Mouse (Mus musculus) common myeloid progenitor, adult 5-6 weeks (primary cell): Measurements from ENCODE around the gene Gatb. TPM values are rescaled to one million over a fixed set of nuclear protein-coding genes. Genes with fewer than 3 reads are reported as not detected.

Source experiments
- ATAC-seq: replicated peaks from 2 replicates; pipeline ENCODE4 v1.8.0; 2016; ENCODE audit warnings: low read depth, mild to moderate bottlenecking, moderate TSS enrichment, inconsistent platforms; ENCODE audit not compliant: poor library complexity, severe bottlenecking
- total RNA-seq: library from RNA; stranded (forward); fragments of 200-1000, 187-1606 nt; gene quantifications from 2 replicates; pipeline ENCODE4 v1.2.3, GENCODE M21; 2017

The Gatb gene
- total RNA-seq, 1 experiment from 2014 or later, result 15.3 TPM

DNA sequence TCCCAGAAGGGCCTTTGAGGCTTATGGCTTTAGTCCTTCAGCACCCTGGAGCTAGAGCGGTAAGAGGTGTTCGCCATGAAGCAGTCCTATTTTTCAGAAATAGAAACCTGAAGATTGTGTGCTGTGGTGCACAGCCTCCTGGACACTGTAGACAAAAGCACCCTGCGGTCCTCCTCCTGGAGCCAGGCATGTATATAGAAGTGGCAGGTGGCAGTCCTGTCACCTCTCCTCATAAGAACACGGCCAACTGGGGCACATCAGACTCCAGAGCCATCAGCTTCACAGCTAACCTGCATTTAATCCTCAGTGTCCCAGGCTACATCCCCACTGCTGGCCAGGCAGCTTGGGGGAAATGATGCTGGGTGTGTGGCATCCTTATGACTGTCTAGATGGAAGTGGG lies 75.3 kb downstream of the Gatb start:
- no peak for ATAC-seq

GRCm38 (mm10) chr3:85652727-85653665 lies 79.1 kb downstream of the Gatb start:
- no peak for ATAC-seq

DNA sequence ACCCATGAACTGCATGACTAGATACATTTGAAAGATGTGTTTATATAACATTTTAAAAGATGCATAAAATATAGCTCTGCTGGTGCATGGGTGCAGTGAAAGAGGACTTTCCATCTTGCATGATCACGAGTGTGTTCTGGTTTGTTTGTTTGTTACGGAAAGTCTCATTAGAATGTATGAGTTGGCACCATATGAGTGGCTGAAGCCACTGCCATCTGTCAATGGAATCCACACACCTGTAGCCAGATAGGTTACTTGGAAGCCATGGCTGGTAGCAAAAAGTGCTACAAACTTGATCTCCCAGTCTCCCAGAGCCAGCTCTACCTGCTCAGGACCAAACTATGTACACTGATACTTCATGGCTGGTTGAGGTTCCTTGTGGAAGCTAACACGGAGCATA lies 81.6 kb downstream of the Gatb start:
- no peak for ATAC-seq

DNA sequence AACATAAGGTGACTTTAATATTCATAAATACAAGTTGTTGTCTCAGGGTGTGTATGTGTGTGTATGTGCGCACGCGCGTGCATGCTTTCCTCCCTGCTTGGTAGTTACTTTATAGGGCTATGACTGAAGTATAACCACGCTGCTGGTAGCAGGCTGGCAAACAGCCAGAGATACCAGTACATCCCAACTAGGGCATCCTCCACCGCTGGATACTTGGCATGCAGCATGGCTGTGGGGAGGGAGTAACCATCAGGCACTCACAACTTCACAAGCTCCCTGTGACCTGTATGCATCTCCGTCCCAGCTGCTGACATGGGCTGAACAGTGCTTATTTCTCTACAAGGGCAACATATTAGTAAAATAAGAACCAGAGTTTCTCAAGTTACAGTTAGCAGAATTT lies 85.8 kb downstream of the Gatb start:
- no peak for ATAC-seq

GRCm38 (mm10) chr3:85661926-85662813 lies 88.3 kb downstream of the Gatb start:
- no peak for ATAC-seq

DNA sequence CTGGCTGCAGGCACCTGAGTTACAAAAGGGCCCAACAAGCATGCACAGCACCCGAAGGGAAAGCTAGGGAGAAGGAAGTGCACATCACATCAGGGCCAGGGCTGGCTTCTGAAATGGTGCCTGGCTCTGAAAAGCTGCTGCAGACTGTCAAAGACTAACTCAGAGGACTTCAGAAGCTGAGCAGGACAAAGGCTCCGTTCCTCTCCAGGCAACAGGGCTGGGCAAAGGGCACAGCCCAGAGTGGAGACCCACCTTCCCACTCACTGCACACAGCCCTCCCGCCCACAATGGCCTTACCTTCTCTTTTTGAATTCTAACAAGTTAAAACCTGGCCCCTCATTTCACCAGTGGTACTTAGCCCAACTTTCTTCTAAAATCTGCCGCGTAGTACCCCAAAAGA lies 89.9 kb downstream of the Gatb start:
- no peak for ATAC-seq

GRCm38 (mm10) chr3:85664591-85665171 lies 90.8 kb downstream of the Gatb start:
- ATAC-seq, result no peak

- ATAC-seq, result no peak
These were observed 92.2 kb downstream of the Gatb start for GRCm38 (mm10) chr3:85666166-85666565.

- no peak for ATAC-seq
These were observed 92.8 kb downstream of the Gatb start for GRCm38 (mm10) chr3:85666736-85667135.

DNA sequence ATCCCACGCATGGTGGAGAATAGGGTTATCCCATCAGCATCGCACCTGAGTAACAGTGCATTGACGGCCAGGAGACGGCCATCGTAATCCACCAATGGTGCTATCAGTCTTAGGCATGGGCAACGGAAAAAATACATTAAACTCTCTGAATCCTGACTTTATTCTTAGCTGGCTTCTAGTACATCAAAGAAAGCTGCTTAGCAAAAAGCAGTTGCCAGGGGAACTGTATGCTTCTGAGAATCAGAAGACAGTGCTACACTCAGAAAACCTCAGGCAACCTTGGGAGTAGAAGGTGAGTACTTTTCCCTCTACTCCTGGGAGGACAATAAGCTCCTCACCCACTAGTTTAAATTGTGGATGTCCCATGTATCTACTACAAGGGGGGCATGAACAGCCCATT lies 93.8 kb downstream of the Gatb start:
- no peak for ATAC-seq

- no peak for ATAC-seq
These were observed 95.9 kb downstream of the Gatb start for GRCm38 (mm10) chr3:85669844-85670243.

GRCm38 (mm10) chr3:85677133-85677532 lies 103.2 kb downstream of the Gatb start:
- no peak for ATAC-seq

DNA sequence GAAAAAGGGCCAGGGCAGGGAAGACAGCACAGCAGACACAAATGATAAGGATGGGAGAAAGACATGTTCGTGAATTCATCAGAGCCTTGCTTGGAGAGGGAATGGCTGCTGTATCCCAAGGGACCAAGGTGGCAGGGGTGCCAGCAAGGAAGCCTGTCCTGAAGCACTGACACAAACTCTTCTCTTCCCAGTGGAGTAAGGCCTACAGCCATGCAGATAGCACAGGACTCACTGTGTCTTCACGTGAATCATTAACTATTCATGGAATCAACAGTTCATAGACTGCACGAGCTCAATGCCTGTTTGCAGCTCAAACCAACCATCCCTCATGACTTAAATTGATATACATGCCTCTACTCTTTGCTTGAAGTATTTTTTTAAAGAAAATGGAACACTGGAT lies 104.0 kb downstream of the Gatb start:
- no peak for ATAC-seq

GRCm38 (mm10) chr3:85679312-85679933 lies 105.5 kb downstream of the Gatb start:
- no peak for ATAC-seq

DNA sequence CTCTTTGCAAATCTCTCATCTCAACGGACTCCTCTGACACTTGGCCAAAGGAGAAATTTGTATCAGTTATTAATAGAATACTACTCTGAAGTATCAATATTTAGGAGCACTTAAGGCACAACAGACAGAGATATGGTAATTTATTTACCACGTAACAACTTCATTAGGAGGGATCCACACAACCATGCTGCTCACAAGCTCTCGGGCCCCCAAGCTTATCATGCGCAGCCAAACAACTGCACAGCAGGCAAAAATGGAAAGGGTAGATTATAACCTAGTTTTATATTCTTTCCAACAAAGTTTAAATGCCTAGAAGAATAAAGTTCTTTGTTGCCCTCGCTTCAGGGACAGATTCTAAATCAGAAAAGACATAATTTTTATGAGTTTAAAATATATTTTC lies 106.0 kb downstream of the Gatb start:
- ATAC-seq, result no peak

DNA sequence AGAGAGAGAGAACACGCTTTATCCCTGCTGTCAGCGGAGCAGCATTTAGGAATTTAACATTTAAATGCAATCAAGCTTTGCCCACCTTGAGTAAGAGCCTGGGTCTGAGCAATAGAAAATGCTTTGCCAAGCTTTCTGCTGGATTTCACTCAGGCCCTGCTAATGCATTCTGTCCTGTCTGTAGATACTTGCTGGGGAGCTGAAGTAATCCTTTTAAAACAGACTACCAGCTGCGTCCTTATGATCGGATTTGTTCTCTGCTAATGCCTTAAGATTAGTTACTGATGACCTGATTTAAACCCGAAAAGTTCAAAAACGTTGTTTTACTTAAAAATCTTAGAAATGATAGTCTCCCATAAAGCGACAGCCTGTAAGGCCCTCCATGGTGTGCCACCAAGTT lies 107.2 kb downstream of the Gatb start:
- no peak for ATAC-seq

- ATAC-seq, result no peak
These were observed 109.7 kb downstream of the Gatb start for GRCm38 (mm10) chr3:85683618-85684017.

- no peak for ATAC-seq
These were observed 111.4 kb downstream of the Gatb start for GRCm38 (mm10) chr3:85685271-85685670.

GRCm38 (mm10) chr3:85688341-85688740 lies 114.4 kb downstream of the Gatb start:
- no peak for ATAC-seq

DNA sequence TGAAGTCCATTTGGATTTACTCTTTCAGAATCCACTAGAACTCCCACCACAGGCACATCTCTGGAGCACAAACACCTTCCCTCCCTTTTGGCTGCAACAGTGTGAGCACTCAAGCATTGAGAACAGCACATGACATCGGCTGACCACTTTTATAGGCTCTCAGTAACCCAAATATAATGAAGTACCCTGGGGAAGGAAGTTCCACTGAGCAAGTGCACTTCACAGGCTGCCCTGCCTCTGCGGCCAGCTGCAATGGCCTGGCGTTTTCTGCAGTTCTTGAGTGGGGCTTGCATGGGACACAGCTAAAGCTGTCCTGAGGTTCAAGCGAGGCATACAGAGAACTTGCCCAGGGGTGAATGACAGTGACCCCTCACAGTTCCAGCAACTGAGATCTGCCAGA lies 117.2 kb downstream of the Gatb start:
- ATAC-seq, result no peak
